Mouse (Mus musculus) cerebellum, adult (tissue): ENCODE measurements around the gene Fgfr2.

Experiments used
- ATAC-seq: cut with Nextera tagmentation; 2 replicates; pipeline ENCODE4 v1.9.2; 2017; ENCODE audit warnings: mild to moderate bottlenecking, moderate library complexity, mixed read lengths; ENCODE audit not compliant: insufficient number of reproducible peaks, low FRiP score, low TSS enrichment

Gene Fgfr2

GRCm38 (mm10) chr7:132124948-132125347 lies 998.2 kb downstream of the Fgfr2 start:
- no peak for ATAC-seq

- ATAC-seq: no peak
Measured at GRCm38 (mm10) chr7:132123211-132123610, 999.9 kb downstream of the Fgfr2 start.

- no peak for ATAC-seq
Measured at GRCm38 (mm10) chr7:132119817-132120216, 1003.3 kb downstream of the Fgfr2 start.

GRCm38 (mm10) chr7:132111770-132112169 lies 1011.4 kb downstream of the Fgfr2 start:
- no peak for ATAC-seq

- no peak for ATAC-seq
Measured at GRCm38 (mm10) chr7:132110308-132110707, 1012.8 kb downstream of the Fgfr2 start.

GRCm38 (mm10) chr7:132106891-132107290 lies 1016.3 kb downstream of the Fgfr2 start:
- ATAC-seq: no peak

GRCm38 (mm10) chr7:132105326-132105725 lies 1017.8 kb downstream of the Fgfr2 start:
- ATAC-seq: no peak

- no peak for ATAC-seq
Measured at GRCm38 (mm10) chr7:132098441-132098840, 1024.7 kb downstream of the Fgfr2 start.

- no peak for ATAC-seq
Measured at GRCm38 (mm10) chr7:132094666-132095065, 1028.5 kb downstream of the Fgfr2 start.

- no peak for ATAC-seq
Measured at GRCm38 (mm10) chr7:132091551-132091950, 1031.6 kb downstream of the Fgfr2 start.

GRCm38 (mm10) chr7:132088606-132089005 lies 1034.5 kb downstream of the Fgfr2 start:
- no peak for ATAC-seq

GRCm38 (mm10) chr7:132088181-132088580 lies 1035.0 kb downstream of the Fgfr2 start:
- ATAC-seq: no peak

- no peak for ATAC-seq
Measured at GRCm38 (mm10) chr7:132075825-132076224, 1047.3 kb downstream of the Fgfr2 start.

- no peak for ATAC-seq
Measured at GRCm38 (mm10) chr7:132074503-132074902, 1048.6 kb downstream of the Fgfr2 start.

GRCm38 (mm10) chr7:132070877-132071625 lies 1052.1 kb downstream of the Fgfr2 start:
- no peak for ATAC-seq

- no peak for ATAC-seq
Measured at GRCm38 (mm10) chr7:132067951-132068350, 1055.2 kb downstream of the Fgfr2 start.

- ATAC-seq: no peak
Measured at GRCm38 (mm10) chr7:132067511-132067910, 1055.6 kb downstream of the Fgfr2 start.

GRCm38 (mm10) chr7:132060116-132060515 lies 1063.0 kb downstream of the Fgfr2 start:
- no peak for ATAC-seq

GRCm38 (mm10) chr7:132056565-132056964 lies 1066.6 kb downstream of the Fgfr2 start:
- ATAC-seq: no peak

- no peak for ATAC-seq
Measured at GRCm38 (mm10) chr7:132046662-132047061, 1076.5 kb downstream of the Fgfr2 start.

- ATAC-seq: no peak
Measured at GRCm38 (mm10) chr7:132031940-132032531, 1091.1 kb downstream of the Fgfr2 start.

- no peak for ATAC-seq
Measured at GRCm38 (mm10) chr7:132026671-132027070, 1096.5 kb downstream of the Fgfr2 start.
